Mouse (Mus musculus) forebrain, embryonic 11.5 days (tissue): ENCODE measurements around the gene Pde8a. TPM values are rescaled to one million over a fixed set of nuclear protein-coding genes. Genes with fewer than 3 reads are reported as not detected.
A peak's percentile ranks its signal among the peaks of the same experiment; 100 is the strongest.

Experiments used
- ATAC-seq: fragments of 200-750 bp; cut with Nextera tagmentation; replicated peaks from 2 replicates; pipeline ENCODE4 v1.8.0; 2017; ENCODE audit warnings: moderate TSS enrichment; ENCODE audit not compliant: low FRiP score
- DNase-seq: peaks from one replicate; pipeline ENCODE4 v3.0.0-alpha.2; 2017; ENCODE audit warnings: low spot score
- H3K27ac ChIP-seq: fragments of 300-500 bp; sonication (generic); 2 replicates; pipeline ENCODE4 v1.5.1; 2014; ENCODE audit warnings: low read depth, low read length
- H3K27me3 ChIP-seq: fragments of 300-500 bp; sonication (generic); 2 replicates; pipeline ENCODE4 v1.6.1; 2014; ENCODE audit warnings: mild to moderate bottlenecking, low read length, mixed read lengths; ENCODE audit not compliant: control insufficient read depth, insufficient read depth
- H3K36me3 ChIP-seq: fragments of 300-500 bp; sonication (generic); 2 replicates; pipeline ENCODE4 v1.6.1; 2014; ENCODE audit warnings: mild to moderate bottlenecking, low read length, moderate library complexity, mixed read lengths; ENCODE audit not compliant: control insufficient read depth, insufficient read depth
- H3K4me1 ChIP-seq: fragments of 300-500 bp; sonication (generic); replicated peaks from 2 replicates; pipeline ENCODE4 v1.6.1; 2014; ENCODE audit warnings: low read length, mixed read lengths; ENCODE audit not compliant: control insufficient read depth, insufficient read depth
- H3K4me2 ChIP-seq: fragments of 300-500 bp; sonication (generic); 2 replicates; pipeline ENCODE4 v1.6.1; 2014; ENCODE audit warnings: low read depth, mild to moderate bottlenecking, low read length, moderate library complexity, mixed read lengths; ENCODE audit not compliant: severe bottlenecking
- H3K4me3 ChIP-seq: fragments of 300-500 bp; sonication (generic); 2 replicates; pipeline ENCODE4 v1.5.1; 2014; ENCODE audit warnings: low read depth, low read length
- H3K9ac ChIP-seq: fragments of 300-500 bp; sonication (generic); 2 replicates; pipeline ENCODE4 v1.6.1; 2014; ENCODE audit warnings: low read length
- H3K9me3 ChIP-seq: fragments of 300-500 bp; sonication (generic); 2 replicates; pipeline ENCODE4 v1.6.1; 2016; ENCODE audit warnings: low read length, mixed read lengths; ENCODE audit not compliant: control insufficient read depth
- WGBS: fragments of 180-500 bp; shearing (Covaris S2); extraction: QIAGEN DNeasy Blood & Tissue Kit; methylation state at CpG from one replicate; pipeline ENCODE4 v1.1.7; 2014; 5-methylcytosine and 5-hydroxymethylcytosine counted together
- polyA plus RNA-seq: library from polyadenylated mRNA; unstranded; fragments of >200 nt; fragmentation: Nextera tagmentation; extraction: Ambion mirVana; gene quantifications from 2 replicates; pipeline ENCODE4 v1.2.1, GENCODE M21; 2014

Pde8a gene
- polyA plus RNA-seq, 1 experiment from 2014 or later, result 2.4 TPM

DNA sequence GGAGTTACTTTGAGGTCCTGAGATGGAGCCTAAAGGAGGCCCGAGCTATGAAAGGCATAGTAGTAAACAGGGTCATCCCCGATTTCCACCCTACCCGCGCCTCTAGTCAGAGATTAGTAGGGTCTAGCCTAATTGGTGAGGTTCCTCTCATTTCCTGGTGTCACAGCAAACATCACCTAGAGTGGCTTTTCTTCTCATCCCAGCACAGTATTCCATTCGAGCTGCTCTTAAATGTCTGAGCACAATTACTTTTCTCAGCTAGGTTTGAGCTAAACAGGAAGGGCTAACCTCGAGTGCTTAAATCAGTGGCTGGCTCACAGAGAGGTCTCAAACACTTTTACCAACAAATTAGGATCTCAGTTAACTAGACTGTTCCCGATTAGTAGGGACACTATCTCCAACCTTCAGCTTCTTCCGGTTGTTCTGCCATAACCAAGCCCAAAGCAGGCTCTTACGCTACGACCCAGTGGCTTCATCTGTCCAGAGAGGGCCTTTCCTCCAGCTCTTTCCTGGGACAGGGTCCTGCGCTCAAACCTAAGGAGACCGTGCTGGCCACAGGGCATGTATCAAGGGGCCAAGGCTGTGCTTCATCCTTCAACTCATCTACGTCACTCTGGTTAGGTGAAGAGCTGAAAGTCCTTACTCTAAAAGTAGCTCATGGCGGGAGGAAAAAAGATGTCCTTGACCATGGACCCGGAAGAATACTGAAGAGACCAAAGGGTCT, 132.2 kb downstream of the Pde8a start:
- ATAC-seq (no peak), DNase-seq (no peak)
- peak overlapping the region; percentile 60 for H3K9ac ChIP-seq
- no peaks in the 10 kb centered on the region for H3K9me3 ChIP-seq
- no peak overlapping the region for H3K27ac ChIP-seq
- peaks cover 13% of the 10 kb centered on the region; the same call in 1 of the 2 replicates for H3K36me3 ChIP-seq
- peak overlapping the region; percentile 99 for H3K4me3 ChIP-seq
- H3K27me3 ChIP-seq, result no peaks in the 10 kb centered on the region
- H3K4me2 ChIP-seq, result peak overlapping the region; percentile 54
- WGBS, result 62% methylated on average over 15 of the region's 15 CpGs
- peaks cover 13% of the 10 kb centered on the region for H3K4me1 ChIP-seq

DNA sequence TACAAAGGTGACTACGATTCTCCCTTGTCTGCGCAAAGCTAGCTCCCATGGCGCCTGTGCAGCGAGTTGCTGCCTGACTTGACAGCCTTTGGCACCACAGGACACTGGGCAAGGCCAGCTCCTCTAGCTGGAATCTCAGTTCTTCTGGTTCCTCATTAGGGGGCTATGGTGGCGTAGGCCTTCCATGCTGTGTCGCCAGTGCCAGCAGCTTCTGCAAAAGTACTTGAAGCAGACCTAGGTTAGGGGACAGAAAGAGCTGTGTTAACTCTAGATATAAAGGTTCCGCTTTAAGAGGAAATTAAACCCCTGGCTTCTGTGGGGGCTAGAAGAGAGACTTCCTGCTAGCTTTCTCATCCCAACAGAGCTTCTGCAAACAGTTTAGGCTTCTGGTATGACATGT, 134.8 kb downstream of the Pde8a start:
- 49% methylated on average over 7 of the region's 7 CpGs for WGBS
- Histone ChIP-seq H3K27me3 (no peaks in the 10 kb centered on the region), H3K4me3 (no peak overlapping the region), H3K9me3 (no peaks in the 10 kb centered on the region), H3K4me2 (no peak overlapping the region), H3K27ac (no peak overlapping the region), H3K4me1 (peaks cover 8% of the 10 kb centered on the region), H3K9ac (no peak overlapping the region), H3K36me3 (no peaks in the 10 kb centered on the region; the same call in 1 of the 2 replicates)
- no peak for ATAC-seq
- DNase-seq, result no peak

DNA sequence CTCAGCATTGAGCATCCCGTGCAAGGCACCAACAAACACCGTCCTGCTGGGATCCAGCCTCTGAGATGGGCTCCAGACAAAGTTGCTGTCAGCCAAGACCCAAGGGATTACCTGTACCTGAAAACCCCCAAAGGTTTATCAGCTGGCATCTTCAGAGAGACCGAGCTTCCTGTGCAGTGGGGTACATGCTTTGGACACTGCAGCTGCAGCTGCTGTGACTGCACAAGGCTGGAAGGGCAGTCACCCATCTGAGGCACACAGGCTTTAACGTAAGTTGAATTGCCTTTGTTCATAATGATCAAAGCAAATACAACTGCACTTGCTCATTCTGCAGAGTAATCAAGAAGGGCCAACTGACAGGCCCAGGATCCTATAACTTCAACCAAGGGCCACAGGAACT, 138.4 kb downstream of the Pde8a start:
- 81% methylated on average over 4 of the region's 4 CpGs for WGBS
- no peak overlapping the region for H3K4me2 ChIP-seq
- H3K4me3 ChIP-seq, result no peak overlapping the region
- DNase-seq, result no peak
- H3K4me1 ChIP-seq, result no peaks in the 10 kb centered on the region
- H3K36me3 ChIP-seq, result no peaks in the 10 kb centered on the region
- no peak overlapping the region for H3K27ac ChIP-seq
- no peak overlapping the region for H3K9ac ChIP-seq
- ATAC-seq, result no peak
- no peaks in the 10 kb centered on the region for H3K9me3 ChIP-seq
- H3K27me3 ChIP-seq, result no peaks in the 10 kb centered on the region

DNA sequence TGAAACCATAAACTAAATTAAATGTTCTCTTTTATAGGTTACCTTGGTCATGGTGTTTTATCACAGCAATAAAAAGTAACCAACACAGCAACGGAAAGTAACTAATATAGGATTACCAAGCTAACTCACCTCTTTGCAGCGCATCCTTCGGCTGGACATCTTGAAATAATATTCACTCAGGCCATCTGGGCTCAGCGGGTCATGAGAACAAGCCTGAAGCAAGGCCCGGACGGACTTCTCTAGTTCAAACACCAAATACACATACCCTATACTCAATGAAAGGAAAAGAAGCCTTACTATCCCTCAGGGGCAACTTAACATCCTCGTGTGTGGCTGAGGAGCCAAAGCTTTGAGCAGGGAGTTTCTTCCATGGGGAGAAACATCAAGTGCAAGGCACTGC, 142.3 kb downstream of the Pde8a start:
- 75% methylated on average over 7 of the region's 7 CpGs for WGBS
- Histone ChIP-seq H3K27me3 (no peaks in the 10 kb centered on the region), H3K9me3 (no peaks in the 10 kb centered on the region), H3K9ac (no peak overlapping the region), H3K4me2 (no peak overlapping the region), H3K27ac (no peak overlapping the region), H3K36me3 (no peaks in the 10 kb centered on the region), H3K4me3 (no peak overlapping the region), H3K4me1 (no peaks in the 10 kb centered on the region)
- ATAC-seq, result no peak
- no peak for DNase-seq

DNA sequence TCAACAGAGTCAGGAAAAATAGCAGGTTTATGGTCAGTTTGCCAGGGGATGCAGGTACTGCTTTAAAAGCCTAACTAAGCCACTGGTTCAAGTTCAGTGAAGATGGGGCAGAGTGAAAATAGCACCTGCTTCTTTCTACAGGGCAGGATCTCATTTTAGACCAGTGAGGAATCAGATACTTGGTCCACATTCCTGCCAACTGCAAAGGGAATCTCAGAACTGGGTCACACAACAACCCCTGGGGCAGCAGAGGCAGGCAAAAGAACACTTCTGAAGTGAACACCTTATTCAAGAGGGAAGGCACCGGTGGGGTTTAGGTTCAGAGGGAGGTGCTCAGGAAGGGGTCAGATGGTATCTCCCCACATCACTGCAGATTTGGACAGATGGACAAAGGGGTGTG, 143.0 kb downstream of the Pde8a start:
- DNase-seq (no peak), ATAC-seq (no peak)
- Histone ChIP-seq H3K36me3 (no peaks in the 10 kb centered on the region), H3K27ac (no peak overlapping the region), H3K4me2 (no peak overlapping the region), H3K4me1 (no peaks in the 10 kb centered on the region), H3K4me3 (no peak overlapping the region), H3K9me3 (no peaks in the 10 kb centered on the region), H3K9ac (no peak overlapping the region), H3K27me3 (no peaks in the 10 kb centered on the region)
- 92% methylated on average over 1 of the region's 1 CpGs for WGBS

DNA sequence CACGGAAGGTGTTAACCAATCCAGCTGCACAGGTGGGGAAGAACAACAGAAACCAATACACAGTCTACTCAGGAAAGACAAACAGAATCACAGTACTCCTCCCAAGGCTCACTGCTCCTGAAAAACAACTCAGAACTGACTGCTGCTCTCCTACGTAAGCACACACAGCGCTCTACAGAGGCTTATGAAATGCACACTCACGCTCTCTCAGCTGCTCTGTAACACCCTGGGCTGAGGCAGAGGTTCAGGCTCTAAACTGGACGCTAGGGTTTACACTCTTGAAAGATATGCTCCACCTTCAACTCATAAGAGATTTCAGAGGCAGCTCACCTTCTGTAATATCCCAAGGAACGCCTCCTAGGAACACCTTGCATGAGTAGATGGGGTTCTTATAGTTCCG, 143.6 kb downstream of the Pde8a start:
- no peaks in the 10 kb centered on the region for H3K27me3 ChIP-seq
- no peak overlapping the region for H3K9ac ChIP-seq
- DNase-seq, result no peak
- no peaks in the 10 kb centered on the region for H3K4me1 ChIP-seq
- H3K4me3 ChIP-seq, result no peak overlapping the region
- WGBS, result 83% methylated on average over 7 of the region's 7 CpGs
- no peaks in the 10 kb centered on the region for H3K9me3 ChIP-seq
- no peak for ATAC-seq
- H3K4me2 ChIP-seq, result no peak overlapping the region
- H3K27ac ChIP-seq, result no peak overlapping the region
- H3K36me3 ChIP-seq, result no peaks in the 10 kb centered on the region

DNA sequence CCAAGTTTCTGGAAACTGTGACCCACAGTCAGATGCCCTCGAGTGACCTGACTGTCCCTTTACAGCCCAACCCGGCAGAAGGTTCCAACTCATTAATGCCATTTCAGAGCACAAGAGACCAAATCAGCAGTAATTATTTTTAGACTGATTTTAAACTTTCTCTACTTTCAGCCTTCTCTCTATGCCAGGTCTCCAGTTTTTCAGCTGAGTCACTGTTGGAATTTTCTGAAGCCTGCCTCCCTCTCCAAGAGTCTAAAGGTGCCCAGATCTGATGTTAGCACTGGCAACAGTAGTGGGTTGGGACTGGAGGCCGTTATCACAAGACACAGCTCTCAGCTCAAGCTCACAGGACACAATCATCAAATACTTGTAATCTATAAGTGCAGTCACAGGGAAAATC, 154.6 kb downstream of the Pde8a start:
- no peaks in the 10 kb centered on the region for H3K36me3 ChIP-seq
- ATAC-seq (no peak), DNase-seq (no peak)
- 77% methylated on average over 3 of the region's 3 CpGs for WGBS
- H3K4me1 ChIP-seq, result no peaks in the 10 kb centered on the region
- no peaks in the 10 kb centered on the region for H3K27me3 ChIP-seq
- no peak overlapping the region for H3K9ac ChIP-seq
- H3K4me3 ChIP-seq, result no peak overlapping the region
- no peak overlapping the region for H3K27ac ChIP-seq
- no peak overlapping the region for H3K4me2 ChIP-seq
- H3K9me3 ChIP-seq, result no peaks in the 10 kb centered on the region

DNA sequence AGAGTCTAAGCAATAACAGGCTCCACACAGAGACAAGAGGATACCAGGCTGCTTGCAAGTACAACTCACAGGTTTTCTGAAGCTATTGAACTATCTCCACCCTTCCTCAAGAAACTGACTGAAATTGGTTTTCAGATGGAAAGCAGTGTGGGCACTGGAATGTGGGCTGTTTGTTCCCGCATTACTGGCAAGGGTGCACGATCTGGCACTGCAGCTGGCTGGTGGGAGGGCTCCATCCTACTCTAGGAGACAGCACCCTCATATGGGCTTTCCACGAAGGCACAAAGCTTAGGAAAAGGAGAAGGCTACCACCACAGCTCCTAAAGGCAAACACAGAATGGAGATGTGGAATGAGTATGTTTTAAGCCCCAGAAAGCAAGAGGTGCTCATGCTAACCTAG, 156.3 kb downstream of the Pde8a start:
- no peak overlapping the region for H3K9ac ChIP-seq
- H3K4me1 ChIP-seq, result no peaks in the 10 kb centered on the region
- ATAC-seq, result no peak
- DNase-seq, result no peak
- H3K4me2 ChIP-seq, result no peak overlapping the region
- H3K27ac ChIP-seq, result no peak overlapping the region
- H3K36me3 ChIP-seq, result no peaks in the 10 kb centered on the region
- WGBS, result 71% methylated on average over 3 of the region's 3 CpGs
- no peaks in the 10 kb centered on the region for H3K27me3 ChIP-seq
- no peaks in the 10 kb centered on the region for H3K9me3 ChIP-seq
- H3K4me3 ChIP-seq, result no peak overlapping the region

DNA sequence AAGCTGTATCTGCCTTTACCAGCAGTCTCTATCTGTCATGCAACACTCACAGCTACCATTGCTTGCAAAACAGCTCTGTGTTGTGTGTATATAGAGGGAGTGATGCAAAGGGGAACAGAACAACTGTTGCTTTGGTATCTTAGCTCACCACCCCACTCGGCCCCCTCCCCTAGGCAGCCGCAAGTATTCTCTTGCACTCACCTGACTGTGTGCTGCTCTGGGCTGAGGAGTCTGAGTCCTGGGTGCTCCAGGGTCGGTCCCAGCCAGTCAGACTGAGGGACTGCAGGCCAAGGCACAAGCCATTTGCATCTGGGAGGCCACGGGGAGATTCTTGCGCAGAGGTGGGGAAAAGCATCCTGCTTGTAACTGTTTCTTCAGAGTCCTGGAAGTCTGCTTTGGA, 158.4 kb downstream of the Pde8a start:
- no peak overlapping the region for H3K27ac ChIP-seq
- H3K36me3 ChIP-seq, result no peaks in the 10 kb centered on the region
- 11% methylated on average over 5 of the region's 5 CpGs for WGBS
- no peaks in the 10 kb centered on the region for H3K27me3 ChIP-seq
- no peaks in the 10 kb centered on the region for H3K9me3 ChIP-seq
- no peak overlapping the region; the same call in 1 of the 2 replicates for H3K9ac ChIP-seq
- no peak overlapping the region for H3K4me3 ChIP-seq
- H3K4me2 ChIP-seq, result no peak overlapping the region
- no peak for DNase-seq
- no peak for ATAC-seq
- H3K4me1 ChIP-seq, result no peaks in the 10 kb centered on the region
